Comparison of ENCODE assay signal across 18 mouse cellular contexts in the genomic region with DNA sequence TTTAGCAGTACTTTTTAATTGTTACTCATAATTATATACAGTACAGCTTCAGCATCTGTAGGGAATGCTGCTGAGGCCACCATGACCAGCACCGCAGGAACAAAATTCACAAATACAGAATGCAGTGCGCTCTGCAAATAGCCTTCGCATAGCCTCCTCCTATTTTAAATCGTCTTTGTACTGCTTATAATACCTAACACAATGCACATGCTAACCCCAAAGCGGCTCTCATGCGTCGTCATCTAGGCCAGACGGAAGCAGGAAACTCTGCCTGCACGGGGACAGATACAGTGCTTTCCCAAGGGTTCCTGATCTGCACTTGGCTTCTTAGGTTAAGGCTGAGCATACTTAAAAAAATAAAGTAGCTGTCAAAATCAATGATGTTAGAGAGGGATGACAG.
"Had no signal": no experiment of that assay in that cellular context is flagged by ENCODE, and none has a peak within 500 bp of the region (broad histone marks: within the 10 kb centered on the region; RNA-seq: fewer than 3 reads in every experiment).

No protein-coding gene starts in this region.

- H3K4me3 ChIP-seq: midbrain, embryonic 10.5 days; midbrain, embryonic 12.5 days; myocyte; neural tube, embryonic 13.5 days; neural tube, embryonic 15.5 days had no signal

- H3K9ac ChIP-seq: lung, embryonic 14.5 days; midbrain, embryonic 12.5 days; neural tube, embryonic 13.5 days; neural tube, embryonic 15.5 days had no signal

- H3K4me2 ChIP-seq: lung, embryonic 14.5 days; midbrain, embryonic 12.5 days; neural tube, embryonic 13.5 days; neural tube, embryonic 15.5 days had no signal

- DNase-seq: lung, adult 18-20 months; lung, embryonic 14.5 days; lung, postnatal 10 days; lung, postnatal 4 days; midbrain, embryonic 14.5 days; right cerebral cortex, adult 18-20 months; right cerebral cortex, postnatal 25 days; right cerebral cortex, postnatal 4 days; spleen, adult 18-20 months; thymus, adult 18-20 months; thymus, postnatal 14 days; thymus, postnatal 36 days had no signal

- ATAC-seq: midbrain, embryonic 16.5 days had no signal

- H3K9me3 ChIP-seq: midbrain, embryonic 10.5 days; midbrain, embryonic 12.5 days; neural tube, embryonic 13.5 days; neural tube, embryonic 15.5 days had no signal

- H3K4me1 ChIP-seq: midbrain, embryonic 12.5 days; neural tube, embryonic 13.5 days; neural tube, embryonic 15.5 days had no signal

- H3K27me3 ChIP-seq: midbrain, embryonic 12.5 days; neural tube, embryonic 13.5 days; neural tube, embryonic 15.5 days had no signal

- H3K27ac ChIP-seq: midbrain, embryonic 10.5 days; midbrain, embryonic 12.5 days; neural tube, embryonic 13.5 days; neural tube, embryonic 15.5 days had no signal
